Mouse (Mus musculus) kidney, postnatal 0 days (tissue): ENCODE data around the gene Eif4e2. TPM values are rescaled to one million over a fixed set of nuclear protein-coding genes. Genes with fewer than 3 reads are reported as not detected.

ENCODE experiments used
- ATAC-seq: fragments of 200-750 bp; cut with Nextera tagmentation; replicated peaks from 2 replicates; pipeline ENCODE4 v1.8.0; 2017; ENCODE audit warnings: low read depth, moderate number of reproducible peaks, moderate TSS enrichment, moderate library complexity; ENCODE audit not compliant: low FRiP score
- DNase-seq: peaks from one replicate; pipeline ENCODE4 v3.0.0-alpha.2; 2016; ENCODE audit warnings: low spot score
- H3K27ac ChIP-seq: fragments of 300-500 bp; sonication (generic); 2 replicates; pipeline ENCODE4 v1.5.1; 2014; ENCODE audit warnings: mild to moderate bottlenecking
- H3K27me3 ChIP-seq: fragments of 300-500 bp; sonication (generic); 2 replicates; pipeline ENCODE4 v1.6.1; 2014; ENCODE audit warnings: low read length, mixed read lengths; ENCODE audit not compliant: insufficient read depth
- H3K36me3 ChIP-seq: fragments of 300-500 bp; sonication (generic); 2 replicates; pipeline ENCODE4 v1.6.1; 2014; ENCODE audit warnings: low read length, mixed read lengths; ENCODE audit not compliant: insufficient read depth
- H3K4me1 ChIP-seq: fragments of 300-500 bp; sonication (generic); replicated peaks from 2 replicates; pipeline ENCODE4 v1.6.1; 2014; ENCODE audit warnings: antibody characterized with exemption, low read length, mixed read lengths; ENCODE audit not compliant: insufficient read depth
- H3K4me2 ChIP-seq: fragments of 300-500 bp; sonication (generic); 2 replicates; pipeline ENCODE4 v1.6.1; 2014; ENCODE audit warnings: mild to moderate bottlenecking, low read length, moderate library complexity, mixed read lengths
- H3K4me3 ChIP-seq: fragments of 300-500 bp; sonication (generic); replicated peaks from 2 replicates; pipeline ENCODE4 v1.5.1; 2014; ENCODE audit warnings: low read depth, low read length
- H3K9ac ChIP-seq: fragments of 300-500 bp; sonication (generic); 2 replicates; pipeline ENCODE4 v1.6.1; 2014; ENCODE audit warnings: low read depth, low read length
- H3K9me3 ChIP-seq: fragments of 300-500 bp; sonication (generic); replicated peaks from 2 replicates; pipeline ENCODE4 v1.6.1; 2016; ENCODE audit warnings: low read length, inconsistent platforms, mixed read lengths
- CTCF ChIP-seq: IDR thresholded peaks from 2 replicates; pipeline ENCODE4 v1.5.1; 2016; ENCODE audit warnings: antibody characterized with exemption, low read depth, mild to moderate bottlenecking, moderate library complexity
- WGBS: fragments of 180-500 bp; shearing (Covaris S2); extraction: QIAGEN DNeasy Blood & Tissue Kit; methylation state at CpG from one replicate; pipeline ENCODE4 v1.1.7; 2014; 5-methylcytosine and 5-hydroxymethylcytosine counted together
- polyA plus RNA-seq: library from polyadenylated mRNA; unstranded; fragments of >200 nt; fragmentation: Nextera tagmentation; extraction: Ambion mirVana; gene quantifications from 2 replicates; pipeline ENCODE4 v1.2.1, GENCODE M21; 2015

Gene Eif4e2
- polyA plus RNA-seq, 1 experiment from 2014 or later, result 165 TPM

DNA sequence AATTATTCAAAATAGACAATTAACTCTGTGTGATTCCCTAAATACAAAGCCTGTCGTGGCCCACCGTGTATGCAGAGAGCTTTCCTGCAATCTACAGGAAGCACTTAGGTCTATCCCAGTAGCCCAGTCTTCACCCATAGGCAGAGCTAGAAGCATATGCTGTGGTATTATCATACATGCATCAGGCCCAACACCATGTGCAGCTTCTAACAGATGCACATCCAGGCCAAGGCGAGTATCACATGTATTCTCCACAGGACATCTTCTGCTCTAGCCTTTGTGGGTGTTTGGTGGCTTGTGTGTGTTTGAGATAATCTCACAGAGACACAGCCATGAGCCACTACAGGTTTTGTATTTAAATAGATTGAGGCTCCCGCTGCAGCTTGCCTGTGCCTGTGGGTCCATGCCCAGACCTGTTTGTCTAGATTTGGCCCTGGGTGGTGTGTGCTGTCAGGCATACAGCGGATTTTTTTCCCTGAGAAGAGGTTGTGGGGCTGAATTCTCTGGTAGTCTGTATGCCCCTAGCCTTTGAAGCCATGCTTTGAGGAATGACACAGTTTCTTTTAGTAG lies 38.4 kb downstream of the Eif4e2 start:
- DNase-seq, result no peak

DNA sequence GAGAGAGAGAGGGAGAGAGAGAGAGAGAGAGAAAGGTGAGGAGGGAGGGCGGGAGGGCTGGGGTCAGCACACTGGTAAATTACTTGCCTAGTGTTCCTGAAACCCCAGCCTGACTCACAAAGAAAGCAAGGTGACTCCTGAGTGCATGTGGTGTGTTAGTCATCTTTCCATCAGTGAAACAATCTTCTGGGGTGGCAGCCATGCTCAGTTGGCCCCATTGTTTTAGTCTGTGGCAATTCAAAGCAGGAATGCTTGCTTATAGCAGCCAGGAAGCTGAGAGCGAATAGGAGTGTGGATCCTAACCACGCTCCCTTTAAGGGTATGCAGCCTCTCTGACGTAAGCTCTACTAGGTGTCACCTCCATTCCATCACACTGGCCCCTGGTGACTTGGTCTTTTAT lies 41.5 kb downstream of the Eif4e2 start:
- no peak overlapping the region for H3K9ac ChIP-seq

More for the DNA sequence above, 38.4 kb downstream of the Eif4e2 start:
- no peak overlapping the region for H3K4me3 ChIP-seq
- no peaks in the 10 kb centered on the region for H3K4me1 ChIP-seq
- H3K9me3 ChIP-seq, result no peaks in the 10 kb centered on the region
- TF ChIP-seq CTCF, result no peak
- ATAC-seq, result no peak; the same call in 1 of the 2 replicates
- no peaks in the 10 kb centered on the region for H3K36me3 ChIP-seq
- no peak overlapping the region for H3K4me2 ChIP-seq
- no peak overlapping the region for H3K9ac ChIP-seq
- WGBS, result 58% methylated on average over 5 of the region's 5 CpGs
- no peak overlapping the region for H3K27ac ChIP-seq
- no peaks in the 10 kb centered on the region for H3K27me3 ChIP-seq

DNA sequence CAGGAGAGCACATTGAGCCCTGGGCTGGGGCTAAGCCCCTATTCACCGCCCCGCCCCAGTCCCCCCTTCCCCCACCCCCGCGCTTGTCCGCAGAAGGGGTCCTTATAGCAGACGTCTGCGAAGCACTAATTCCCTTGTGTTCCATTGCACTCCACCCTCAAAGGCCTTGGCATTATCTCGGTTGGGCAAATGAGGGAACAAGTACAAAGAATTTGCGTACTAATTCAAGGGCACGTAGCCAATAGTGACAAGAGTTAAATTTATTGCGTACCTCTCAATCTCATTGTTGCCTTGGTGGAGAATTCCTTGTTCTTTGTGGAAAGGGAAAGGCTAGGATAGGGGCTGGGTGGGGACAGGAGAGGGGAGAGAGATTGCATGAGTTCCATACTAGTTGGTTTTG lies 44.0 kb downstream of the Eif4e2 start:
- Histone ChIP-seq H3K27me3 (peaks cover 10% of the 10 kb centered on the region), H3K36me3 (no peaks in the 10 kb centered on the region), H3K4me2 (no peak overlapping the region), H3K9ac (no peak overlapping the region), H3K4me3 (no peak overlapping the region), H3K4me1 (no peaks in the 10 kb centered on the region), H3K9me3 (no peaks in the 10 kb centered on the region), H3K27ac (no peak overlapping the region)
- ATAC-seq, result no peak
- TF ChIP-seq CTCF, result no peak
- no peak for DNase-seq
- 23% methylated on average over 11 of the region's 11 CpGs for WGBS

More for the DNA sequence above, 41.5 kb downstream of the Eif4e2 start:
- WGBS, result 65% methylated on average over 4 of the region's 4 CpGs
- Histone ChIP-seq H3K36me3 (no peaks in the 10 kb centered on the region), H3K9me3 (no peaks in the 10 kb centered on the region), H3K4me1 (no peaks in the 10 kb centered on the region), H3K4me3 (no peak overlapping the region), H3K27me3 (no peaks in the 10 kb centered on the region), H3K4me2 (no peak overlapping the region), H3K27ac (no peak overlapping the region)
- no peak for TF ChIP-seq CTCF
- DNase-seq (no peak), ATAC-seq (no peak)

DNA sequence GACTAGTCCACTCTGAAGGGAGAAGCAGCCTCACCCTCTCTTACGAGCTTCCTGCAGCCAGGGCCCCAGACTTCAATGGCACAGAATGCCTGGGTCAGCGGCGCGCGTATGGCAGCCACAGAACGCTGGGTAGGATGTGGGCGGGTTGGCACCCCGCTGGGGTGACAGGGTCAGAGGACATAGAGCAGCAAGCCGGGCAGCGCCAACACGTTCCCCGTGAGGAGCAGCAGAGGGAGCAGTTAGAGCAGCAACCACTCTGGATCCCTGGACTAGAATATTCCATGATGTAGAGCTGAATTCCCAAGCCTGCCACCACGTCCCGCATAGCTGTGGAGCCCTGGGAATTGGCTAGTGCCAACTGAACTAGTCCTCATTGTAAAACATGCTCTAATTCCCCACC lies 44.8 kb downstream of the Eif4e2 start:
- DNase-seq, result peak; percentile 65
- H3K9me3 ChIP-seq, result no peaks in the 10 kb centered on the region
- H3K9ac ChIP-seq, result no peak overlapping the region
- no peak overlapping the region for H3K4me2 ChIP-seq
- ATAC-seq, result peak; percentile 66
- H3K36me3 ChIP-seq, result no peaks in the 10 kb centered on the region
- peaks cover 13% of the 10 kb centered on the region for H3K27me3 ChIP-seq
- no peaks in the 10 kb centered on the region for H3K4me1 ChIP-seq
- peak; percentile 60 for TF ChIP-seq CTCF
- WGBS, result 15% methylated on average over 14 of the region's 14 CpGs
- H3K27ac ChIP-seq, result no peak overlapping the region
- no peak overlapping the region for H3K4me3 ChIP-seq

DNA sequence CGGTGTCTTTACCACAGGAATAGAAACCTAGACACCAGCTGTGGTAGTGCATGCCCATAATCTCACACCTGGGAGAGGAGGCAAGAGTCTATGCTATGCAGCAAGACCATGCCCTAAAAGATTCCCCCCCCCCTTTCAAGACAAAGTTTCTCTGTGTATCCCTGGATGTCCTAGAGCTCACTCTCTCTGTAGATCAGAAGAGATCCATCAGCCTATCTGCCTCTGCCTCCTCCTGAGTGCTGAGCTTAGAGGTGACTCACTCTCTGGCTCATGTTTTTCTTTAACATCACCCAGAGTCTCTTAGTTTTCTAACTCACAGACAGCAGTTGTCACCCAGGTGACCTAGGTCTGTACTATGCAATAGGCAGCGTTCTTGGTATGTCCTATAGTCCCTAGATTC lies 45.6 kb downstream of the Eif4e2 start:
- 72% methylated on average over 2 of the region's 2 CpGs for WGBS
- Histone ChIP-seq H3K9ac (no peak overlapping the region), H3K27me3 (peaks cover 22% of the 10 kb centered on the region), H3K4me2 (no peak overlapping the region), H3K36me3 (no peaks in the 10 kb centered on the region), H3K27ac (no peak overlapping the region), H3K4me3 (no peak overlapping the region), H3K4me1 (0 out of 2 replicates have a peak, but pooled peaks cover 2% of the 10 kb centered on the region), H3K9me3 (no peaks in the 10 kb centered on the region)
- TF ChIP-seq CTCF, result no peak
- DNase-seq, result no peak
- no peak for ATAC-seq

DNA sequence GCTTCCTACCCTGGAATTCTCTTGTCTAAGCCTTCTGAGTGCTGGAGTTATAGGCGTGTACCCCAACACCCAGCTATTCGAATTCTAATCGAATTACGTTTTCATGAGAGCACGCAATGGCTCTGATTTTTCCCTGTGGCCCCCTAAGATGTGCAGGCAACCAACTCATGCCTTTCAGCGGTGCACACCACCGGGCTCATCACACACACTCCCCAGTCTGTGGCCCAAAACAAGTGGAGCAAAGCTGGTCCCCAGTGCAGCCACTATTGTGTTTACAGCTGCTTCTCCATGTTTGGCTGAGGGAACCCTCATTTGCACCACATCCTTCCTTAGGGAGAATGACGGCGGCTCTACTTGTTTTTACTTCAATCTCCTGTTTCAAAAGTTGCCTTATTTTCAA lies 49.5 kb downstream of the Eif4e2 start:
- H3K9ac ChIP-seq, result no peak overlapping the region
- no peak overlapping the region for H3K4me3 ChIP-seq
- no peak for TF ChIP-seq CTCF
- H3K27me3 ChIP-seq, result peaks cover 38% of the 10 kb centered on the region
- DNase-seq, result no peak
- H3K4me2 ChIP-seq, result no peak overlapping the region
- peaks cover 2% of the 10 kb centered on the region; the same call in 1 of the 2 replicates for H3K4me1 ChIP-seq
- ATAC-seq, result no peak
- H3K36me3 ChIP-seq, result no peaks in the 10 kb centered on the region
- H3K27ac ChIP-seq, result no peak overlapping the region
- H3K9me3 ChIP-seq, result no peaks in the 10 kb centered on the region
- WGBS, result 7% methylated on average over 9 of the region's 9 CpGs

DNA sequence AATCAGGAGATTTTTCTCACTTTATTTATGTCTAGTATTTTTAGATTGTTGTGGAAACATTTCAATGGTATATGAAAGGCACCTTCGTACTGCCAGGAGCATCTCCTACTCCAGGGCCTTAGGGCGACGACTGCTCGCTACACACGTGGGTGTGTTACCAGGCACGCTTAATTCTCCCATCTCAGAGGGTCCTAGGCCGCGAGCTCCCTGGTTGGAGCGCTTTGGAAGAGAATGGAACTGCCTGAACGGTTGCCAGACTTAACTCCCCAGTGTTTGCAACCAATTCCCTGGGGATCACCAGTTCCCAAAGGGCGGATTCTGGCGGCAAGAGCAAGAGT lies 50.1 kb downstream of the Eif4e2 start:
- Histone ChIP-seq H3K4me1 (peaks cover 2% of the 10 kb centered on the region; the same call in 1 of the 2 replicates), H3K27me3 (peaks cover 38% of the 10 kb centered on the region), H3K4me3 (peak overlapping the region; percentile 50), H3K9ac (no peak overlapping the region), H3K9me3 (no peaks in the 10 kb centered on the region), H3K4me2 (peak overlapping the region; percentile 95), H3K36me3 (no peaks in the 10 kb centered on the region), H3K27ac (no peak overlapping the region)
- ATAC-seq (no peak), DNase-seq (no peak)
- WGBS, result 6% methylated on average over 12 of the region's 12 CpGs
- no peak for TF ChIP-seq CTCF
